Mouse (Mus musculus) large intestine, adult 2 months (tissue): ENCODE measurements around the gene Noxo1. TPM values are rescaled to one million over a fixed set of nuclear protein-coding genes. Genes with fewer than 3 reads are reported as not detected.
"Not testable (repeated sequence)": the region's sequence is repeated elsewhere in the genome, so short reads cannot be mapped to it uniquely, and the experiment has no call there.

Experiments
- DNase-seq: peaks from one replicate; pipeline ENCODE4 v3.0.0-alpha.2; 2012; ENCODE audit warnings: low read depth, low spot score
- WGBS: fragments of 180-500 bp; shearing (Covaris S2); methylation state at CpG from one replicate; pipeline ENCODE4 v1.1.7; 2018; 5-methylcytosine and 5-hydroxymethylcytosine counted together
- polyA plus RNA-seq: library from polyadenylated mRNA; depleted of rRNA; stranded (reverse); fragments of >200 nt; gene quantifications from 2 replicates; pipeline ENCODE4 v1.2.3, GENCODE M21; 2012; rRNA removed

The Noxo1 gene
- 181 and 212 TPM in 2 replicates for polyA plus RNA-seq

- DNase-seq, result no peak
- under 1% methylated on average over 74 of the region's 76 CpGs for WGBS
Measured at GRCm38 (mm10) chr17:24696011-24696697, at the start of gene Noxo1, which contains the start of gene Gfer. Gene Noxo1, plus strand, starts transcription at chr17:24696234. Gene Gfer, minus strand, starts transcription at chr17:24696156.

- DNase-seq, result no peak
- 75% methylated on average over 4 of the region's 4 CpGs for WGBS
Measured at GRCm38 (mm10) chr17:24646381-24646780, 49.7 kb upstream of the Noxo1 start.

GRCm38 (mm10) chr17:24647493-24647892 is 48.5 kb upstream of the Noxo1 start:
- WGBS, result 86% methylated on average over 11 of the region's 11 CpGs
- DNase-seq, result no peak

GRCm38 (mm10) chr17:24648731-24649377 is 47.2 kb upstream of the Noxo1 start:
- WGBS, result 75% methylated on average over 10 of the region's 10 CpGs
- no peak for DNase-seq

GRCm38 (mm10) chr17:24649581-24650069 is 46.4 kb upstream of the Noxo1 start:
- DNase-seq, result no peak
- WGBS, result 1% methylated on average over 35 of the region's 35 CpGs

GRCm38 (mm10) chr17:24650070-24650616 is 45.9 kb upstream of the Noxo1 start, which contains the start of gene Slc9a3r2:
Gene Slc9a3r2, minus strand, starts transcription at chr17:24650327.
- DNase-seq, result no peak
- WGBS, result 1% methylated on average over 37 of the region's 41 CpGs

- 56% methylated on average over 4 of the region's 4 CpGs for WGBS
- no peak for DNase-seq
Measured at GRCm38 (mm10) chr17:24650766-24651165, 45.3 kb upstream of the Noxo1 start.

- DNase-seq, result no peak
- WGBS, result 71% methylated on average over 3 of the region's 3 CpGs
Measured at GRCm38 (mm10) chr17:24651835-24652234, 44.2 kb upstream of the Noxo1 start.

GRCm38 (mm10) chr17:24653967-24654710 is 41.9 kb upstream of the Noxo1 start:
- WGBS, result 3% methylated on average over 19 of the region's 19 CpGs
- no peak for DNase-seq

- WGBS, result 65% methylated on average over 4 of the region's 4 CpGs
Measured at GRCm38 (mm10) chr17:24654969-24655368, 41.1 kb upstream of the Noxo1 start.

GRCm38 (mm10) chr17:24658017-24658758 is 37.8 kb upstream of the Noxo1 start, which contains the start of gene Npw:
Gene Npw, minus strand, starts transcription at chr17:24658457.
- WGBS, result 5% methylated on average over 47 of the region's 47 CpGs
- DNase-seq, result no peak

More at GRCm38 (mm10) chr17:24654969-24655368, 41.1 kb upstream of the Noxo1 start:
- DNase-seq, result no peak

- WGBS, result 45% methylated on average over 7 of the region's 7 CpGs
Measured at GRCm38 (mm10) chr17:24667011-24667410, 29.0 kb upstream of the Noxo1 start.

GRCm38 (mm10) chr17:24667416-24667815 is 28.6 kb upstream of the Noxo1 start:
- WGBS, result 9% methylated on average over 6 of the region's 6 CpGs
- peak; percentile 57 for DNase-seq

More at GRCm38 (mm10) chr17:24667011-24667410, 29.0 kb upstream of the Noxo1 start:
- not testable (repeated sequence) for DNase-seq

- WGBS, result 9% methylated on average over 15 of the region's 15 CpGs
- not testable (repeated sequence) for DNase-seq
Measured at GRCm38 (mm10) chr17:24669214-24669544, 26.9 kb upstream of the Noxo1 start.

GRCm38 (mm10) chr17:24669545-24670245 is 26.3 kb upstream of the Noxo1 start, which contains the start of gene Zfp598:
Gene Zfp598, plus strand, starts transcription at chr17:24669687.
- 1% methylated on average over 80 of the region's 80 CpGs for WGBS
- peak; percentile 70 for DNase-seq

GRCm38 (mm10) chr17:24670246-24670844 is 25.7 kb upstream of the Noxo1 start:
- no peak for DNase-seq
- WGBS, result 2% methylated on average over 8 of the region's 8 CpGs

GRCm38 (mm10) chr17:24671346-24671745 is 24.7 kb upstream of the Noxo1 start:
- WGBS, result 50% methylated on average over 5 of the region's 5 CpGs
- no peak for DNase-seq

- WGBS, result 6% methylated on average over 5 of the region's 5 CpGs
- DNase-seq, result peak; percentile 84
Measured at GRCm38 (mm10) chr17:24672141-24672540, 23.9 kb upstream of the Noxo1 start.
